Mouse (Mus musculus) gastrocnemius, postnatal 36 days (tissue): ENCODE results near the gene 2610008E11Rik. TPM values are rescaled to one million over a fixed set of nuclear protein-coding genes. Genes with fewer than 3 reads are reported as not detected.
"Not testable (repeated sequence)": the region's sequence is repeated elsewhere in the genome, so short reads cannot be mapped to it uniquely, and the experiment has no call there.

ENCODE experiments used
- DNase-seq, 2 experiments: peaks; one replicate each; pipeline ENCODE4 v3.0.0; 2022
- intact Hi-C: fragments of 180-260 bp; cut with DNase I; formaldehyde crosslinking; loops from one replicate; pipeline ENCODE4 v1.15.1; 2025
- long read RNA-seq, 2 experiments: library from polyadenylated mRNA; stranded (forward); transcript quantifications; one replicate each; pipeline ENCODE4 v2.0.0; 2021
- total RNA-seq, 2 experiments: library from RNA; stranded (reverse); gene quantifications; 2 replicates each; pipeline ENCODE4 v1.2.3; 2021

The 2610008E11Rik gene
- 10 to 100 TPM in 1 of 2 experiments, 1 to 10 TPM in 1; 6.9 to 10.2 TPM for total RNA-seq
- long read RNA-seq, experiment 1, partial matches to known transcripts = 0 of 4 reads
- long read RNA-seq, experiment 1, other reads (novel, unspliced or antisense) = 4 of 4 reads
- long read RNA-seq, experiment 2, full-length matches to known transcripts = 3 of 4 reads
- long read RNA-seq, experiment 2, partial matches to known transcripts = 0 of 4 reads
- long read RNA-seq, experiment 2, other reads (novel, unspliced or antisense) = 1 of 4 reads

GRCm38 (mm10) chr10:79097161-79097754 is at the start of gene 2610008E11Rik:
2610008E11Rik (minus strand) TSS chr10:79097600.
- peak; percentile 88 to 89 for DNase-seq
- intact Hi-C loops = no loop called here

- peak in 1 of 2 experiments; percentile 9 for DNase-seq
- intact Hi-C loops = loop anchor here (2.0 kb wide), 1 partner anchor 359 kb away; no protein-coding TSS in a partner anchor
These were observed 18.9 kb upstream of the 2610008E11Rik start for GRCm38 (mm10) chr10:79116125-79116849.

GRCm38 (mm10) chr10:79115085-79115484 is 17.7 kb upstream of the 2610008E11Rik start:
- intact Hi-C loops = no loop called here
- DNase-seq = no peak

GRCm38 (mm10) chr10:79110482-79110881 is 13.1 kb upstream of the 2610008E11Rik start:
- no peak for DNase-seq
- intact Hi-C loops = no loop called here

- DNase-seq = no peak
- intact Hi-C loops = no loop called here
These were observed 11.8 kb upstream of the 2610008E11Rik start for GRCm38 (mm10) chr10:79109156-79109555.

- intact Hi-C loops = no loop called here
These were observed 10.1 kb upstream of the 2610008E11Rik start for GRCm38 (mm10) chr10:79107531-79107930.

GRCm38 (mm10) chr10:79106325-79107282 is 9.2 kb upstream of the 2610008E11Rik start:
- intact Hi-C loops = no loop called here

More at GRCm38 (mm10) chr10:79107531-79107930, 10.1 kb upstream of the 2610008E11Rik start:
- DNase-seq = no peak

GRCm38 (mm10) chr10:79096706-79097105 is 694 bp downstream of the 2610008E11Rik start:
- intact Hi-C loops = no loop called here
- no peak for DNase-seq

More at GRCm38 (mm10) chr10:79106325-79107282, 9.2 kb upstream of the 2610008E11Rik start:
- DNase-seq = no peak

GRCm38 (mm10) chr10:79091731-79092130 is 5.7 kb downstream of the 2610008E11Rik start:
- intact Hi-C loops = no loop called here
- no peak for DNase-seq

- no peak for DNase-seq
- intact Hi-C loops = no loop called here
These were observed 8.4 kb downstream of the 2610008E11Rik start for GRCm38 (mm10) chr10:79089000-79089399.

- intact Hi-C loops = no loop called here
- no peak for DNase-seq
These were observed 10.8 kb downstream of the 2610008E11Rik start for GRCm38 (mm10) chr10:79086577-79086976.

GRCm38 (mm10) chr10:79057370-79057769 is 40.0 kb downstream of the 2610008E11Rik start:
- intact Hi-C loops, DNase-seq: not testable (repeated sequence)

- intact Hi-C loops, DNase-seq: not testable (repeated sequence)
These were observed 54.9 kb downstream of the 2610008E11Rik start for GRCm38 (mm10) chr10:79042457-79042856.

GRCm38 (mm10) chr10:79028441-79028840 is 69.0 kb downstream of the 2610008E11Rik start, which contains the start of gene Olfr57:
Olfr57 (plus strand) TSS chr10:79028741.
- intact Hi-C loops = no loop called here

More at GRCm38 (mm10) chr10:79028441-79028840, 69.0 kb downstream of the 2610008E11Rik start, which contains the start of gene Olfr57:
- no peak for DNase-seq

Other genes with a start within 250 kb of the 2610008E11Rik start
- not detected for gene Olfr1356, start 245.4 kb downstream of the 2610008E11Rik start, total RNA-seq
- gene Olfr1355, start 222.1 kb downstream of the 2610008E11Rik start, total RNA-seq = not detected
- not detected for gene Olfr1354, start 184.4 kb downstream of the 2610008E11Rik start, total RNA-seq
- not detected for gene Olfr8, start 147.0 kb downstream of the 2610008E11Rik start, total RNA-seq
- gene Olfr1353, start 134.3 kb downstream of the 2610008E11Rik start, total RNA-seq = not detected
- not detected for gene Olfr1352, start 116.5 kb downstream of the 2610008E11Rik start, total RNA-seq
- not detected for gene Olfr1351, start 85.1 kb downstream of the 2610008E11Rik start, total RNA-seq
- gene Olfr57, start 68.9 kb downstream of the 2610008E11Rik start, total RNA-seq = not detected
- gene Vmn2r80, start 51.2 kb upstream of the 2610008E11Rik start, total RNA-seq = not detected
- gene Vmn2r81, start 150.1 kb upstream of the 2610008E11Rik start, total RNA-seq = not detected